Mouse (Mus musculus) midbrain, embryonic 11.5 days (tissue): ENCODE data around the gene Kmt5a. TPM values are rescaled to one million over a fixed set of nuclear protein-coding genes. Genes with fewer than 3 reads are reported as not detected.
"Not testable (repeated sequence)": the region's sequence is repeated elsewhere in the genome, so short reads cannot be mapped to it uniquely, and the experiment has no call there.

ENCODE experiments used
- ATAC-seq: fragments of 200-750 bp; cut with Nextera tagmentation; 2 replicates; pipeline ENCODE4 v1.8.0; 2017; ENCODE audit warnings: moderate TSS enrichment, moderate library complexity; ENCODE audit not compliant: low FRiP score
- DNase-seq: peaks from one replicate; pipeline ENCODE4 v3.0.0; 2015; ENCODE audit warnings: low spot score; ENCODE audit errors: missing footprints
- H3K27ac ChIP-seq: fragments of 300-500 bp; sonication (generic); 2 replicates; pipeline ENCODE4 v1.5.1; 2014; ENCODE audit warnings: low read depth, low read length
- H3K27me3 ChIP-seq: fragments of 300-500 bp; sonication (generic); 2 replicates; pipeline ENCODE4 v1.6.1; 2014; ENCODE audit warnings: mild to moderate bottlenecking, low read length, moderate library complexity, mixed read lengths; ENCODE audit not compliant: control insufficient read depth, insufficient read depth
- H3K36me3 ChIP-seq: fragments of 300-500 bp; sonication (generic); 2 replicates; pipeline ENCODE4 v1.6.1; 2014; ENCODE audit warnings: mild to moderate bottlenecking, low read length, moderate library complexity, mixed read lengths; ENCODE audit not compliant: control insufficient read depth, insufficient read depth
- H3K4me1 ChIP-seq: fragments of 300-500 bp; sonication (generic); 2 replicates; pipeline ENCODE4 v1.6.1; 2014; ENCODE audit warnings: low read length; ENCODE audit not compliant: control insufficient read depth, insufficient read depth
- H3K4me2 ChIP-seq: fragments of 300-500 bp; sonication (generic); 2 replicates; pipeline ENCODE4 v1.6.1; 2014; ENCODE audit warnings: mild to moderate bottlenecking, moderate library complexity
- H3K4me3 ChIP-seq: fragments of 300-500 bp; sonication (generic); 2 replicates; pipeline ENCODE4 v1.5.1; 2014; ENCODE audit warnings: low read depth, low read length
- H3K9ac ChIP-seq: fragments of 300-500 bp; sonication (generic); 2 replicates; pipeline ENCODE4 v1.6.1; 2014; ENCODE audit warnings: low read length
- H3K9me3 ChIP-seq: fragments of 300-500 bp; sonication (generic); 2 replicates; pipeline ENCODE4 v1.6.1; 2016; ENCODE audit warnings: low read length; ENCODE audit not compliant: control insufficient read depth
- WGBS: fragments of 180-500 bp; shearing (Covaris S2); extraction: QIAGEN DNeasy Blood & Tissue Kit; methylation state at CpG from one replicate; pipeline ENCODE4 v1.1.7; 2014; 5-methylcytosine and 5-hydroxymethylcytosine counted together
- polyA plus RNA-seq: library from polyadenylated mRNA; unstranded; fragments of >200 nt; fragmentation: Nextera tagmentation; extraction: Ambion mirVana; gene quantifications from 2 replicates; pipeline ENCODE4 v1.2.1, GENCODE M21; 2014

The Kmt5a gene
- polyA plus RNA-seq, 1 experiment from 2014 or later = 90.0 TPM

- H3K4me2 ChIP-seq = no peak overlapping the region
- no peak for ATAC-seq
- 95% methylated on average over 3 of the region's 3 CpGs for WGBS
- H3K9me3 ChIP-seq = no peaks in the 10 kb centered on the region
- H3K4me3 ChIP-seq = no peak overlapping the region
- H3K27me3 ChIP-seq = no peaks in the 10 kb centered on the region
- no peak for DNase-seq
- no peak overlapping the region for H3K27ac ChIP-seq
- peaks cover 2% of the 10 kb centered on the region; the same call in 1 of the 2 replicates for H3K36me3 ChIP-seq
- H3K4me1 ChIP-seq = peaks cover 8% of the 10 kb centered on the region
- H3K9ac ChIP-seq = no peak overlapping the region
Observed at GRCm38 (mm10) chr5:124488885-124489284, 49.2 kb downstream of the Kmt5a start.

- no peak overlapping the region for H3K9ac ChIP-seq
- H3K4me2 ChIP-seq = no peak overlapping the region
- H3K27ac ChIP-seq = no peak overlapping the region
- peaks cover 6% of the 10 kb centered on the region for H3K36me3 ChIP-seq
- H3K27me3 ChIP-seq = no peaks in the 10 kb centered on the region
- H3K9me3 ChIP-seq = no peaks in the 10 kb centered on the region
- no peak overlapping the region for H3K4me3 ChIP-seq
- WGBS = 92% methylated on average over 4 of the region's 4 CpGs
- ATAC-seq (no peak), DNase-seq (no peak)
- no peaks in the 10 kb centered on the region for H3K4me1 ChIP-seq
Observed at GRCm38 (mm10) chr5:124491732-124492131, 52.0 kb downstream of the Kmt5a start.

GRCm38 (mm10) chr5:124492618-124493017, 52.9 kb downstream of the Kmt5a start:
- Histone ChIP-seq H3K4me1 (no peaks in the 10 kb centered on the region), H3K4me2 (no peak overlapping the region), H3K4me3 (no peak overlapping the region), H3K9me3 (no peaks in the 10 kb centered on the region), H3K27me3 (no peaks in the 10 kb centered on the region), H3K9ac (no peak overlapping the region), H3K27ac (no peak overlapping the region), H3K36me3 (peaks cover 7% of the 10 kb centered on the region)
- DNase-seq (no peak), ATAC-seq (no peak)
- WGBS = 97% methylated on average over 4 of the region's 4 CpGs

- WGBS = 85% methylated on average over 11 of the region's 11 CpGs
- no peaks in the 10 kb centered on the region for H3K9me3 ChIP-seq
- H3K4me1 ChIP-seq = no peaks in the 10 kb centered on the region
- H3K4me2 ChIP-seq = no peak overlapping the region
- ATAC-seq (no peak), DNase-seq (no peak)
- H3K36me3 ChIP-seq = peaks cover 7% of the 10 kb centered on the region
- no peak overlapping the region for H3K9ac ChIP-seq
- H3K27me3 ChIP-seq = no peaks in the 10 kb centered on the region
- H3K4me3 ChIP-seq = no peak overlapping the region
- no peak overlapping the region for H3K27ac ChIP-seq
Observed at GRCm38 (mm10) chr5:124493455-124493854, 53.7 kb downstream of the Kmt5a start.

GRCm38 (mm10) chr5:124495547-124495946, 55.8 kb downstream of the Kmt5a start:
- Histone ChIP-seq H3K36me3 (peaks cover 7% of the 10 kb centered on the region), H3K4me3 (no peak overlapping the region), H3K27ac (no peak overlapping the region), H3K27me3 (no peaks in the 10 kb centered on the region), H3K9me3 (no peaks in the 10 kb centered on the region), H3K4me1 (peaks cover 4% of the 10 kb centered on the region; the same call in 1 of the 2 replicates), H3K9ac (no peak overlapping the region), H3K4me2 (no peak overlapping the region)
- no peak for DNase-seq
- ATAC-seq = no peak
- 76% methylated on average over 7 of the region's 7 CpGs for WGBS

GRCm38 (mm10) chr5:124496614-124497514, 57.1 kb downstream of the Kmt5a start:
- no peak overlapping the region for H3K9ac ChIP-seq
- no peak overlapping the region for H3K4me2 ChIP-seq
- WGBS = 81% methylated on average over 15 of the region's 15 CpGs
- ATAC-seq (no peak), DNase-seq (no peak)
- H3K36me3 ChIP-seq = peaks cover 7% of the 10 kb centered on the region
- no peak overlapping the region for H3K4me3 ChIP-seq
- no peaks in the 10 kb centered on the region for H3K9me3 ChIP-seq
- peaks cover 4% of the 10 kb centered on the region; the same call in 1 of the 2 replicates for H3K4me1 ChIP-seq
- H3K27ac ChIP-seq = no peak overlapping the region
- H3K27me3 ChIP-seq = no peaks in the 10 kb centered on the region

GRCm38 (mm10) chr5:124498221-124498876, 58.6 kb downstream of the Kmt5a start:
- Histone ChIP-seq H3K9ac (no peak overlapping the region), H3K36me3 (peaks cover 7% of the 10 kb centered on the region), H3K27ac (no peak overlapping the region), H3K4me2 (no peak overlapping the region), H3K4me3 (no peak overlapping the region), H3K9me3 (no peaks in the 10 kb centered on the region), H3K27me3 (no peaks in the 10 kb centered on the region), H3K4me1 (peaks cover 4% of the 10 kb centered on the region; the same call in 1 of the 2 replicates)
- 80% methylated on average over 9 of the region's 9 CpGs for WGBS
- ATAC-seq (no peak), DNase-seq (no peak)

GRCm38 (mm10) chr5:124499001-124499400, 59.3 kb downstream of the Kmt5a start:
- Histone ChIP-seq H3K4me1 (peaks cover 4% of the 10 kb centered on the region; the same call in 1 of the 2 replicates), H3K27ac (no peak overlapping the region), H3K4me3 (no peak overlapping the region), H3K9me3 (no peaks in the 10 kb centered on the region), H3K27me3 (no peaks in the 10 kb centered on the region), H3K36me3 (peaks cover 7% of the 10 kb centered on the region), H3K4me2 (no peak overlapping the region), H3K9ac (no peak overlapping the region)
- 21% methylated on average over 5 of the region's 5 CpGs for WGBS
- DNase-seq (no peak), ATAC-seq (no peak)

GRCm38 (mm10) chr5:124500037-124500436, 60.3 kb downstream of the Kmt5a start:
- H3K27ac ChIP-seq, ATAC-seq, H3K4me2 ChIP-seq, H3K9me3 ChIP-seq, H3K4me3 ChIP-seq, H3K9ac ChIP-seq, H3K4me1 ChIP-seq, DNase-seq, H3K36me3 ChIP-seq, H3K27me3 ChIP-seq: not testable (repeated sequence)
- 79% methylated on average over 2 of the region's 4 CpGs for WGBS
